Mouse (Mus musculus) mammary gland, adult 2 months (tissue): ENCODE measurements around the gene Psmc6. TPM values are rescaled to one million over a fixed set of nuclear protein-coding genes. Genes with fewer than 3 reads are reported as not detected.

Experiments used
- polyA plus RNA-seq: library from polyadenylated mRNA; depleted of rRNA; stranded (reverse); fragments of >200 nt; gene quantifications from 2 replicates; pipeline ENCODE4 v1.2.3, GENCODE M21; 2012; ENCODE audit warnings: low replicate concordance; rRNA removed

Psmc6 gene
- 10.7 and 44.8 TPM in 2 replicates for polyA plus RNA-seq

GRCm38 (mm10) chr14:45329589-45330181 lies at the start of gene Psmc6:
Psmc6 (plus strand) TSS chr14:45329788.

GRCm38 (mm10) chr14:45318426-45319236 lies 11.0 kb upstream of the Psmc6 start, which contains the start of gene Ero1l:
Ero1l (minus strand) TSS chr14:45318771.

GRCm38 (mm10) chr14:45350931-45351859 lies 21.6 kb downstream of the Psmc6 start, which contains the start of gene Styx:
Styx (plus strand) TSS chr14:45351093.

Other genes with a start within 250 kb of the Psmc6 start
- gene Gpr137c, start 110.1 kb upstream of the Psmc6 start, polyA plus RNA-seq, result 6.9 and 20.8 TPM in 2 replicates
- gene Txndc16, start 109.5 kb upstream of the Psmc6 start, polyA plus RNA-seq, result 4.1 and 8.9 TPM in 2 replicates
- 3.7 and 8.5 TPM in 2 replicates for gene Ero1l, start 11.0 kb upstream of the Psmc6 start, polyA plus RNA-seq
- 6.2 and 45.3 TPM in 2 replicates for gene Styx, start 21.3 kb downstream of the Psmc6 start, polyA plus RNA-seq
- 2.5 and 7.3 TPM in 2 replicates for gene Gnpnat1, start 75.1 kb downstream of the Psmc6 start, polyA plus RNA-seq
- gene Fermt2, start 200.3 kb downstream of the Psmc6 start, polyA plus RNA-seq, result 26.8 and 67.7 TPM in 2 replicates